Mouse (Mus musculus) skeletal muscle tissue, postnatal 0 days (tissue): ENCODE results near the gene Ggcx. TPM values are rescaled to one million over a fixed set of nuclear protein-coding genes. Genes with fewer than 3 reads are reported as not detected.

Source experiments
- polyA plus RNA-seq: library from polyadenylated mRNA; unstranded; fragments of >200 nt; fragmentation: Nextera tagmentation; extraction: Ambion mirVana; gene quantifications from 2 replicates; pipeline ENCODE4 v1.2.1, GENCODE M21; 2015

The Ggcx gene
- polyA plus RNA-seq, result 14.1 and 17.0 TPM in 2 replicates

DNA sequence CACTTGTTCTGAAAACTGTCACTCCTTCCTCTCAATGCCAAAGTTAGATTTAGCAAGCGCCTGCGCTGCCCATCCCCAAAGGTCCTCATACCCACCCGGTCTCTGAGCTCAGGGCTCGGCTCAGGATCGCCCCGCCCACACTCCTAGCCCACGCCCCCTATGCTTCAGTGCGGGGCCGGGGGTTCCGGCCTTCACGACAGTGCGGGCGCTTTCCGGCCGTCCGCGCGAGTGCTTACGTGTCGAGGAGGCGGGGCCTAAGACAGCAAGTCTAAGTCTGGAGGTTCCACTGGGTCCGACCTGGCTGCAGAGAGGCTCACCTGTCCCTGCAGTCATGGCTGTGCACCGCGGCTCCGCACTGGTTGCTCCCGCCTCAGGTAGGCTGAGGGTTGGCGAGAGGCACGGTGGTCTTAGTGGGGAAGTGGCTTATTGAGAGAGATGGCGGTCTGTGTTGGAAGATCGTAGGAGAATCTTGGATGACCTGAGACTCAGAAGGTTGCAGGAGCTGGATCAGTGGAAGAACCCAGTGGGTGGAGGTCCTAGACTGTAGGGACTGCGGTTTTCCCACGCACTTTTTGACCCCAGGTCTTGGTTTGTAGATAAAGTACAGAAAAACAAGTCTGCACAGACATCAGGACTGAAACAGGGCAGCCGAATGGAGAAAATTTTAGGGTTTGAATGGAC is at the start of gene Ggcx:
Ggcx (plus strand) TSS at position 233 of the 681 bp plus-strand sequence.

DNA sequence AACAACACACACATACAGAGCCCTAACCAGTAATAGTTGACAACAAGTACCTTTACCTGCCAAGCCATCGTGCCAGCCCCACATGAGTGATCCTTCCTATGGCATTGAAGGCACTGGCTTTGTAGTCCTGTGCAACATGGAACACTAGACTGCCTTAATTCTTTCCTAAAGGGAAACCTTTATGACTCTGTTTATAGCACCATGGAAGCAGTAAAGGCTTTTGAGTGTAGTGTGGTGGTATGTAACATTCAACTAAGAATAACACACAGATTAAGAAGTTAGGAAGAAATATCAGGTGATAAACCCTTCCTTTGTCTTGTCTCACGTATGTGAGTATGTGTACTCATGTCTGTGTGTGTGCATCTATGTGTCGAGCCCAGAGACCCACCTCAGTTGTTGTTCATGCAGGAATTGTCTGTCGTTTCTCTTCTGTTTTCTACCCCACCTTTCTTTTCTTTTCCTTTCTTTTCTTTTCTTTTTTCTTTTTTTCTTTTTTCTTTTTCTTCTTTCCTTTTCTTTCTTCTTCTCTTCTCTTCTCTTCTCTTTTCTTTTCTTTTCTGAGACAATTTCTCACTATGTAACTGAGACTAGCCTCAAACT is 47.2 kb upstream of the Ggcx start, which contains the start of gene Rnf181:
Rnf181 (minus strand) TSS at position 113 of the 600 bp plus-strand sequence.

GRCm38 (mm10) chr6:72380131-72380770 is 33.9 kb upstream of the Ggcx start, which contains the start of gene Vamp5:
Gene Vamp5, minus strand, starts transcription at chr6:72380468.

DNA sequence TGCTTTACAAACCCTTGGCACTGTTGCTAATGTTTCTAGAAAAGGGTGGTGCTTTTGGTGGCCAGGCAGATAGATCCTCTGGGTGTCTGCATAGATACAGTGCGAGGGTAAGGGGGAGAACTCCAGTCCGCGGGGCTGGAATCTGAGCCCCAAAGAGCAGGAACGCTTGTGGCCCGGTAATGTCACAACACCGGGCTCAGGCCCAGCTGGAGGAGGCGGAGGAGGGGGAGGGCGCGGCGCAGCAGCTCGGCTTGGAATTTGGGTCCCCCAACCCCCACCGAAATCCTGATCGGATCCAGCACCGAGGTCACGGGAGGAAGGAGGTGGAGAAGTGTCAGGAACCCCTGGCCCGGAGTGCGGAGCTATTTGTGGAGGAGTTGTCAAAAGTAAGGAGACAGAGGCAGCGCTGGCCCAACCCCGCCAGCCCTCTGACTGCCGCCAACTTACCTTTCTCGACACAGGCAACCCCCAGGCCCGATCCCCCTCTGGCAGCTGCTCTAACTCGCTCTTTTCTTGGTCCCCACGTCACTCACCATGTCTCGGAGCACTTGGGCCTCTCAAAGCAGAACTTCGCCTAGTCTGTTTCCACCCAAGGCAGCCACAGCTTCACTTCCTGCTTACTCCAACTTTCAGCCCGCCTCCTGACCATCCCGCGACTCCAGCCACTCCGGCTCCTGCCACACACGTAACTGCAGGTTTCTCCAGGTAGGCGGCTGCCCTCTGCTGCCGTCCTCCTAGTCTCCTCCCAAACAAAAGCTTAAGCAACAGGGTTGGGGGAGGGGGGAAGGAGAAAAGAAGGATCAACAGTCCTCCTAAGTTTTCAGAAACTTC is 24.0 kb upstream of the Ggcx start, which contains the start of gene Vamp8:
Vamp8 (minus strand) TSS at position 763 of the 831 bp plus-strand sequence.

DNA sequence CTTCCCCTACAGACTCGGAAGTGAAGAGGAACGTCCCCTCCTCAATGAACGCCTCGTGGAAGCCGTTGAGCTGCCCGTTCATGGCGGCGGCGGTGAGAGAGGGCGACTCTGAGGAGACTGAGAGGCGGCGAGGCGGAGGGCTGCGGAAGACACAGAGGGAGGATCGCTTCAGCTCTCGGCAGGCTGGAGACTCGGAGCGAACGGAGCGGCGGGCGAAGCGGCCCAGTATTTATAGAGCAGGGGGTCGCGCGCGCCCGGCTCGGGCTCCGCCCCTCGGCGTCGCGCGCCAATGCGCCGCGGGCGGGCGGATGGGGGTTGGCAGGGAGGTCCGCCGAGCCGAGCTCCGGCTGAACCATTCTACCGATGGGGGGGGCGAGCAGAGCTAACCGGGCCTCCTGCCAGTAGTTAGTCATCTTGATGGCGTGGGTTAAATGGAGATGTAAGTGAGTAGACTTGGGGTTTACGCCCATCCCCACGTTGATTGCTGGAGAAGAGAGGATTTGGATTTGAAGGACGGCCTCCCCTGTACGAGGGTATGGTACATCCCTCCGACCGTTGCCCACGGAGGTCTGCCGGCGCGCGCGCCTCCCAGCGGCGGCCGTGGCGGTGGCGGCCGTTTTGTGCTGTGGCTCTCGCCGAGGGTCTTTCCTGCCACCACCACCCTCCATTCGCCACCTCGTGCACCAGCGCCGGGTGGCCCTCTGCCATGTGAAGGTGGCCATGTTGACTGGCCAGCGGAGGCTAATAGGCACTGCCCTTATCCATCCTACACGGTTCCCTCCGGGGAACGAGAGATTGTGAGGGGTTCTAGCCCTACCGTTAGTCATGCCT is 25.5 kb downstream of the Ggcx start, which contains the start of gene Mat2a:
Mat2a (minus strand) TSS at position 204 of the 831 bp plus-strand sequence.

Other genes starting within 250 kb of the Ggcx start
- gene Atoh8, start 178.7 kb upstream of the Ggcx start, polyA plus RNA-seq, result 9.0 and 9.7 TPM in 2 replicates
- 0.22 TPM in 1 of 2 replicates, not detected in the other for gene Sftpb, start 109.7 kb upstream of the Ggcx start, polyA plus RNA-seq
- 15.0 and 16.4 TPM in 2 replicates for gene Usp39, start 69.1 kb upstream of the Ggcx start, polyA plus RNA-seq
- gene 0610030E20Rik, start 67.0 kb upstream of the Ggcx start, polyA plus RNA-seq, result 13.0 and 15.0 TPM in 2 replicates
- 4.4 and 5.5 TPM in 2 replicates for gene Tmem150a, start 58.9 kb upstream of the Ggcx start, polyA plus RNA-seq
- 47.1 and 53.8 TPM in 2 replicates for gene Rnf181, start 47.4 kb upstream of the Ggcx start, polyA plus RNA-seq
- 17.6 and 21.9 TPM in 2 replicates for gene Vamp5, start 33.8 kb upstream of the Ggcx start, polyA plus RNA-seq
- gene Vamp8, start 23.6 kb upstream of the Ggcx start, polyA plus RNA-seq, result 90.7 and 105 TPM in 2 replicates
- gene Mat2a, start 25.2 kb downstream of the Ggcx start, polyA plus RNA-seq, result 274 and 281 TPM in 2 replicates
- gene Sh2d6, start 107.4 kb downstream of the Ggcx start, polyA plus RNA-seq, result 0.38 TPM in 1 of 2 replicates, not detected in the other
- 25.8 and 33.7 TPM in 2 replicates for gene Capg, start 130.1 kb downstream of the Ggcx start, polyA plus RNA-seq
- 16.9 and 18.8 TPM in 2 replicates for gene Elmod3, start 184.1 kb downstream of the Ggcx start, polyA plus RNA-seq
- gene Retsat, start 184.2 kb downstream of the Ggcx start, polyA plus RNA-seq, result 58.7 and 60.8 TPM in 2 replicates
- gene Tgoln1, start 202.7 kb downstream of the Ggcx start, polyA plus RNA-seq, result 15.5 and 19.4 TPM in 2 replicates